Mouse (Mus musculus): Measurements from ENCODE around the gene Dab2ip. TPM values are rescaled to one million over a fixed set of nuclear protein-coding genes. Genes with fewer than 3 reads are reported as not detected.

Dab2ip gene
- total RNA-seq, 4 experiments from 2014 or later = 41.4 to 47.5 (median 46.5) TPM

DNA sequence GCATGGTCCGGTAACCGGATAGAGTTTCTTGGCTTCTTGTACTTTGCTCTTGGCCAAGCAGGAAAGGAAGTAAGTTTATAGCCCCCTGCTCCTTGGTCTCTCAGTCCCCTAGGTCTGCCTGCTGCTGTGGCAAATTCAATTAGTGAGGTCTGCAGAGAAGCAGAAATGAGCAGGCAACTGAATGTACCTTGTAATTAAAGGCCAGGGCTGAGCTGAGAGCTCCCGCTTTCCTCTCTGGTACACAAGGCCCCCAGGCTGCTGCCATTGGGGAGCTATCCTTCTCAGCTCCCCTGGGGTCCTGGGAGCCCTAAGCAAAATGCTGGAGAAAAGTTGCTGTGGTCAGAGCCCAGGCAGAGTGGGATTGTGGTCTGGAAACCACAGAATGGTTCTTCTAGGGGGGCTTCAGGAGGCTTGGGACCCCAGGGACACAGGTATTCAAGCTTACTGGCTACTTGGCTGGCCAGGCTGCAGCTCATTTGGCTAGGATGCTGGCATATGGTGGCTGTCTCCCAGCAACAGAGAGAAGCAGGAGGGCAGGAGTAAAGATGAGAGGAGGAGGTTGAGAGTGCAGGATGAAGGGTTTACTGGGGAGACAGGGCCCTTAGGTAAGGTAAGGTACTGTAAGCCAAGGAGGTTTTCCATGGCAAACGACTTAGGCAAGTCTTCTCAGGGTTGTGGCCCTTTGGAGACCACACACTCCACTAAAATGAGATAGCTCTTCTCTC lies 922 bp downstream of the Dab2ip start:
- DNase-seq (ENCODE audit: low spot score) = no peak

DNA sequence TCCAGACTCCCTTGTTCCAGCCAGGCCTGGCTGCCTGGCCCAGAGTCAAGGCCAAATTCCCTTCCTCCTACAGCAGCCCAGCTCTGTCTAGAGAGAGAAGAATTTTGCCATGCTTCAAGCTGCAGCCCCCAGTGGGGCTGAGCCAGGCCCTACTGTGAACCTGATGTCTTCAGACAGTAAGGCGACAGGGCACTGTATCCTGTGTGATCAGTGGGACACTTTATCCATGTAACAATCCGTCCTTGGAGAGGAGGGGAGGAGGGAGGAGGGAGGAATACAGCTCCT lies 1.4 kb downstream of the Dab2ip start:
- DNase-seq (ENCODE audit: low spot score) = no peak

DNA sequence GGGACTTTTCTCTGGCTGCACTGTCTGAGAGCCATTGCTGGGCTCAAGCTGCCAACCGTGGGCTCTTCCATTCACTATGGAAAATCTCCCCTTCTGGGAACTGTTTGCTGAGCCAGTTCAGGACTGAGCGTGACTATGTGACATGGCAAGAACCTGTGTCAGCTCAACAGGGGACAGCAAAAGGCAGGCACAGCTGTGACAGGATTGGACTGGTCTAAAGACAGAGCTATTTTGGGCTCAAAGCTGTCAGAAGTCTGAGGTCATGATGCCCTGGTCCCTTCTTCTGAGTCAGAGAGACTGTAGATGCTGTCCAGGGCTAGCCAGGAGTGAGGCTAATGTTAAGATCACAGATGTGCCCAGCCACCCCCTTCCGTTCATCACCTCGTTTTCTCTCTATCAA lies 5.7 kb downstream of the Dab2ip start:
- no peak for DNase-seq (ENCODE audit: low spot score)

DNA sequence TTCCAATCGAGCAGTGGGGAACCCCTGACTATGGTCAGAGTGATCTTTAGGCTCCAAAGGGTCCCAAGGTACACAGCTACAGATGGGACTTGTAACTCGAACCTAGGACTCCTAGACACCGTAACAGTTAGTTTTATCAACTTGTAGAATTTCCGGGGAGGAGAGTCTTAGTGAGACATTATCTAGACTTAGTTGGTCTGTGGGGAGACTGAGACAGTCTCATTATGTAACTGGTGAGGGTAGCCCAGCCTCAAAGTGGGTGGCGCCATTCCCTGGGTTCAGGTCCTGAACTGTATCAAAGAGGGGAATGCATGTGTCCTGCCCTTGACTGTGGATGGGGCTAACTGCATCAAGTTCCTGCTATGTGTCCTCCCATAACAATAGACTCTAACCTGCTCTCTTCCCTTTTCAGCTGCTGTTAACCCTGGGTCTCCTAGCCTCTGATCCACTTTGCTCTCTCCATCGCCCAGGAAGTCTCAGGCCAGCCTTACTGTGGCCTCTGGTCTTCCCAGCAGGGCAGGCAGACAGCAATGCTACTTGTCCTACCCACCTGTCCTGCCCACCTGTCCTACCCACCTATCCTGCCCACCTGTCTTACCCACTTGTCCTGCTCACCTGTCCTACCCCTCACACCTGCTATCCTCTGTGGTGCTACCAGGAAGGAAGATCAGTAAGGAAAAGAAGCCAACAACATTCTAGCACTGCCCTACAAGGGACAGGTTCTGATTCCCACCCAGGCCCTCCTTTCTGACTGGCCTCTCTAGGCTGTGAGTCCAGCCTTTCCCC lies 7.2 kb downstream of the Dab2ip start:
- DNase-seq (ENCODE audit: low spot score) = no peak

DNA sequence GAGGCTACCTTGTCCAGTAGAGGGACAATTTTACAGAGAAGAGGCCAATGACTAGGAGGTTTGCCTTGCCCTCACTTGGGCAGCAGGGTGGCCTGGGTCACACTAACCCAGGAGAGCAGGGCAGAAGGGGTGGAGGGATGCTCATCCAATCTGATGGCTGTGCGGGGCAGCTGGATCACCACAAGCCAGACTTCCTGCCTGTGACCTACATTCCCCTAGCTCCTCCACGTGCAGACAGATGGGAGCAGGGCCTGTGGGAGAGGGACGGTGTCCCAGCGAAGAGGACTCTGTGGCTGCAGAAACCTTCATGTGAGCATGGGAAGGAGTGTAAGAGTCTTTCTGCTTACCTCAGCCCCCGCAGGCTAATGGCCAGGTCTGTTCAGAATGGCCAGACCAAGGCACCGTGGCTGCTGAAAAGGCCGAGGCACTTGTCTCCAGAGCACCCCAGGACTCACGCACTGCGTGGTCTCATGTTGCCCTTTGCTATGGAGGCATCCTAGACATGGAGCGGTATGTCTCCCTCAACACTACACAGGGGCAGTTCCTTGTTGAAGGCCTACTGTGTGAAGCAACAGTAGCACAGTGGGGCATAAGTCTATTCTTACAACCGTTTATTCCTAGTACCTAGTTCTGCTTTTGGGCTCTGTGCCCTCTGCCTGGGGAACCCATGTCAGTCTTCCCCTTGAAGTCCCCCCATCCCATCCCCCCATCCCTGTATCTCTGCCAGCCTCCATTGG lies 9.1 kb downstream of the Dab2ip start:
- no peak for DNase-seq (ENCODE audit: low spot score)

GRCm38 (mm10) chr2:35567694-35568149 lies 9.7 kb downstream of the Dab2ip start:
- DNase-seq (ENCODE audit: low spot score) = no peak

GRCm38 (mm10) chr2:35570743-35571142 lies 12.7 kb downstream of the Dab2ip start:
- no peak for DNase-seq (ENCODE audit: low spot score)

GRCm38 (mm10) chr2:35574643-35575042 lies 16.6 kb downstream of the Dab2ip start:
- DNase-seq (ENCODE audit: low spot score) = no peak

GRCm38 (mm10) chr2:35576675-35577074 lies 18.6 kb downstream of the Dab2ip start:
- DNase-seq (ENCODE audit: low spot score) = no peak

- no peak for DNase-seq (ENCODE audit: low spot score)
Observed at GRCm38 (mm10) chr2:35580111-35580510, 22.0 kb downstream of the Dab2ip start.

DNA sequence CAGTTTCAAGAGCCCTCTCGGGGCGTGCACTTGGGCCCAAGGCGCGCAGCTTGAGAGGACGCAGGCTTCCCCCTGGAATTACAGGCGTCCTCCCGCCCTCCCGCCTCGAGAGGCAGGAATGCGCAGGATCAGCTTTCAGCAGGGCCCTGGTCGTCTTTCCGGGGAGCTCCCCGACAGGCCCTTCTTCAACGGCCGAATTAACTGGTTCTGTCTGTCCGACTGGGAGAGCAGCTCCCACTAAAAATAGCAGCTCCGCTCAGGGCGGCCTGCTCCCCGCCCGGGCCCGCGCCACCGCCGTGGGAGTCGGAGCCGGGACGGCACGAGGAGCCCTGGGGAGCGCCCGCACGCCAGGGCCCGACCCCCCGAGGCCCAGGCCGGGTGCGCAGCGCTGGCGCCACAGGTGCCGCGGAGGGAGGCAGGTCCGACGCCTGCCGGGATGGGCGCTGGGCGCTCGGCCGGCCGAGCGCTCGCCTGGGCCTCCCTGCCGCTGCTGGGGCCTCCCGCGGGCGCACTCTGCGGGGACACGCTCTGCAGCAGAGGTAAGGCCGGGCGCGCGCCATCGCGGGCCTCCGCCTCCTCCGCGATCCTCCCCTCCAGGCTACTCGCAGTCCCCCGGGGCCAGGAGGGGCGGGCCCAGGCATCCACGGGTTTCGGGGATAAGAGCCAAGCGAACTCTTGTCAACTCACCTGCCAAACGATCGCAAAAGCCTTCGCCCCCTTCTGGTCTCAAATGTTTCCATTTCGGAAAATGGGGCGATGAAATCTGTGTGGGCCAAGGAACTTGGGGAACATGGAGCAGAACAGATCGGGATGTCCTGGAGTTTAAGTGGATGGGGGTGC lies 23.7 kb downstream of the Dab2ip start:
- DNase-seq (ENCODE audit: low spot score) = no peak

GRCm38 (mm10) chr2:35582341-35582941 lies 24.4 kb downstream of the Dab2ip start:
- DNase-seq (ENCODE audit: low spot score) = no peak

GRCm38 (mm10) chr2:35583406-35583805 lies 25.3 kb downstream of the Dab2ip start:
- no peak for DNase-seq (ENCODE audit: low spot score)

DNA sequence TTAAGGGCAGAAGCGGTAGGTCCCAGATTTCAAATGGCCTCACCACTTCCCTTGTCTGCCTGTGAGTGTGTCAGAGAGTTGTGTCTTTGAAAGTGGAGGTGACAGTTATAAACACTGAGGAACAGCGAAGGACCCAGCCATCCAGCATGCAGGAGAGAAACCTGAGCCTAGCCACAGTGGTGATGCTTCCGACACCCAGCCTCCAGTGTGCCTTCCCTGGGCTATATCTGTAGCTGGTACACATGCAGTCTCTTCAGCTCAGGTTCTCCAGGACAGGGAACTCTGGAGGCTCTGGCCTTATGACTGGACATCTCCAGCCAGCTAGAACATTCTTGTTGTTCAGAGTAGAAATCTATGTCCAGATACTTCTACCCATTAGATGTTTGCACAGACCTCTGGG lies 25.9 kb downstream of the Dab2ip start:
- no peak for DNase-seq (ENCODE audit: low spot score)

DNA sequence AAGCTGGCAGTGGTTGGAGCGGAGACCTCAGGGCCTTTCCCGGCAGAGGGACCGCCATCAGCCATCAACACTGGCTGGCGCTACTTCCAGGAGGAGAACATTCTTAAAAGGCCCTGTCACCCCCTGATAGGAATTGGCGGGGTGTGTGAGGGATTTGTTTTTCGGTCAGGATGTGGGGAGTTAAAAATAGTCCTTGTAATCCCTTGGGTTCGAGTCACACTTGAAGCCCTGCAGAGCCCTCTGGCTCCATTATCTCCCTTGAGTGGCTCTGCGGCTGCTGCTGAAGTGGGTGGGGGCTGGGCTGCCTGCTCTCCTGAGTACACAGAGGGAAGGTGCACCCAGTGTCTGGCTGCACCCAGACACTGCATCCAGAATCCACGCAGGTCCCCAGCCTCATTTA lies 30.3 kb downstream of the Dab2ip start:
- peak; percentile 79 for DNase-seq (ENCODE audit: low spot score)

DNA sequence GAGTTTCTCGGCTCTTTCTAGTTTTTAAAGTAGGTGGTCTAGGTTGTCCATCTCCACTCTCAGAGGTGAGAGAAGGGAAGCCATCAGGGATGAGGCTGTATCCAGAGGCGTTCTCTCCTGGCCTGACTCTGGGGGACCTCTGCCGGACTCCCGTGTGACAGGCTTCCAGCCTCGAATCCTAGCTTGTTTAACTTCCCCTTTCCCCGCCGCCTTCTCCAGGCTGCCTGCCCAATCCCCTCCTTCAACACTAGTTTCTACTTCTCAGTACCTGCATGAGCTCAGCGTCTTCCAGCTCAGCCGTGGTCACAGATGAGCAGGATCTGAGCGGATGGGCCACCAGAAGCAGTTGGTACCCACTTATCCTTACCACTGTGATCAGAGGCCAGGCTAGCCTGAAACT lies 31.3 kb downstream of the Dab2ip start:
- no peak for DNase-seq (ENCODE audit: low spot score)

- peak; percentile 82 for DNase-seq (ENCODE audit: low spot score)
Observed at GRCm38 (mm10) chr2:35589800-35590199, 31.7 kb downstream of the Dab2ip start.

- no peak for DNase-seq (ENCODE audit: low spot score)
Observed at GRCm38 (mm10) chr2:35591961-35592724, 34.1 kb downstream of the Dab2ip start.

DNA sequence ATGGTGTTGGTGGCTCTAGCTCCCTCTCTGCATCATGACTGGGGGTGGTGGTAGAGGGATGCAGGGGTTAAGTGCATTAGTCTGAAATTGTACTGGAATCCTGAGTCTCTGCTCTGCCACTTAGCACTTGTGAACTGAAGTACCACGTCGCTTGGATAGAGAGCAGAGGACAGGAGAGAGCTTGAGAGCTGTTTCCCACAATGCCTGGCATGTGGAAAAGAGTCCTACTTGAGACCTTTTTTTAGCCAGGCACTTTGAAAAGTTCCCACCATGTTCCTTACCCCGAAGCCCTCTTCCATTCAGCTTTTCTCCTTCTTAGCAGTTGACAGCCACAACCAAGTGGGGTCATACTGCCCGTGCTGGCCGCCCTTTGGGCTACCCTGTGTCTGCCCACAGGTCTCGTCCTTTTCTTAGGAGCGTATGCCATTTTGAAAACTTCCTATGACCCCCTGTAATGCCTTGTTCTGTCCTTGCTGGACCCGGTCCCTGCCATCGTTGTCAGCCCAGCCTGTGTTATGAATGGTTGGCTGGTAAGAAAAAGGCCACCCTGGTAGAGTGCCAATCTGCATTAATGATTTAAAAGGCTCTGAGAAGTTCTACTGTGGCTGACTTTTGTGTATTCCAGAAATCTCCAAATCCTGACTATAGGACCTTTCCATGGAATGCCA lies 34.8 kb downstream of the Dab2ip start:
- no peak for DNase-seq (ENCODE audit: low spot score)

GRCm38 (mm10) chr2:35593889-35594288 lies 35.8 kb downstream of the Dab2ip start:
- DNase-seq (ENCODE audit: low spot score) = no peak
